Mouse (Mus musculus): ENCODE measurements at regions not wholly inside any gene's neighbourhood (a gene's known extent, or its start where the extent isn't known, plus 50 kb on each side); places are given as distances from the start of the nearest gene placed in this dataset.

- TF ChIP-seq POLR2A (IDR thresholded peaks at IDR 0.05; ENCODE audit: low read depth, low read length) = no peak
- TF ChIP-seq CTCF (IDR thresholded peaks at IDR 0.05; ENCODE audit: borderline replicate concordance, insufficient read depth, low read length) = no peak
Observed at GRCm38 (mm10) chr8:9054801-9055200, 364.5 kb upstream of the Arglu1 start.
